Mouse (Mus musculus) kidney, adult 2 months (tissue): Measurements from ENCODE around the gene Rora.

Experiments used
- CTCF ChIP-seq: fragments of 200-500 bp; conservative IDR thresholded peaks from 2 replicates; pipeline ENCODE4 v1.5.1; 2011; ENCODE audit warnings: low read depth, mild to moderate bottlenecking, control low read depth, low read length, moderate library complexity, mixed read lengths; ENCODE audit not compliant: insufficient read depth, insufficient read length
- POLR2A ChIP-seq: fragments of 200-500 bp; IDR thresholded peaks from one replicate; pipeline ENCODE4 v1.6.1; 2011; ENCODE audit warnings: low read depth, low read length, control low read depth

DNA sequence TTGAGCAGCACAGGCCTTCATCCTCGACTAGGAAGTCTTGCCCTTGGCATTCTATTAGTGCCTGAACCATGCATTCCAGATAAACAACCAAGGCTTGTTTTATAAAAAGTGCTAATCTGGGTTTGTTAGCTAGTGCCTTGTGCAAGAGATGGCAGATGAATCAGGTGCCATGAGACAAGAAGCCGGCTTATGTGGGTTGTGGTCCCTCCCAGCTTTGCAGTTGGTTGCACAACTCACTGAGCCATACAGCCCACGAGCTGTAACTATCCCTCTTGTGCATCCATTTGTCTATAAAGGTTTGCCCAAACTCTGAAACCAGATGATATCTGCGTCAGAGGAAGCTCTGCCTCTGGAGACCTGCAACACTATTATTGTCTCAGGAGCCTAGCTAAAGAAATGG is 713.5 kb downstream of the Rora start:
- TF ChIP-seq CTCF (no peak), POLR2A (no peak)
